ENCODE assay signal across 7 mouse cellular contexts in genomic region chr12:98258371-98258844, GRCm38 (mm10). TPM values are rescaled to one million over a fixed set of nuclear protein-coding genes. Genes with fewer than 3 reads are reported as not detected.
A peak's percentile ranks its signal among the peaks of the same experiment; 100 is the strongest.
DNase-seq lines count a peak whose midpoint lies in the region; ATAC-seq and TF ChIP-seq lines count a peak whose summit lies in the region.

No protein-coding gene starts in this region.

- TF ChIP-seq POLR2A in thymus, adult 2 months (IDR thresholded peaks at IDR 0.05; ENCODE audit: control insufficient read depth, extremely low read depth, insufficient read depth, low read length, poor library complexity) = no peak

- 12% methylated on average over 8 of the region's 8 CpGs for WGBS in thymus, adult 2 months
- WGBS in heart, postnatal 0 days = 1% methylated on average over 8 of the region's 8 CpGs
- WGBS in limb, embryonic 13.5 days = 0% methylated on average over 8 of the region's 8 CpGs
- 0% methylated on average over 8 of the region's 8 CpGs for WGBS in stomach, postnatal 0 days

- no peak overlapping the region for H3K27ac ChIP-seq in thymus, adult 2 months (ENCODE audit: control insufficient read depth, insufficient read depth, low read length)
- peak overlapping the region; percentile 95 for H3K27ac ChIP-seq in heart, postnatal 0 days (ENCODE audit: low read depth)
- H3K27ac ChIP-seq in limb, embryonic 13.5 days = peak overlapping the region; percentile 91
- H3K27ac ChIP-seq in stomach, postnatal 0 days (replicated peaks) = peak overlapping the region; percentile 86

- H3K4me3 ChIP-seq in thymus, adult 2 months (ENCODE audit: control insufficient read depth, insufficient read depth, low read length) = peak overlapping the region; percentile 76
- H3K4me3 ChIP-seq in heart, postnatal 0 days (ENCODE audit: low read depth, low read length) = peak overlapping the region; percentile 96
- H3K4me3 ChIP-seq in limb, embryonic 13.5 days = peak overlapping the region; percentile 78
- peak overlapping the region; percentile 89 for H3K4me3 ChIP-seq in stomach, postnatal 0 days (ENCODE audit: low read depth, low read length)

- H3K36me3 ChIP-seq in thymus, adult 2 months (ENCODE audit: control insufficient read depth, insufficient read depth, low read length) = no peaks in the 10 kb centered on the region
- no peaks in the 10 kb centered on the region for H3K36me3 ChIP-seq in heart, postnatal 0 days (replicated peaks; ENCODE audit: control insufficient read depth, insufficient read depth, low read length)
- H3K36me3 ChIP-seq in limb, embryonic 13.5 days = peaks cover 4% of the 10 kb centered on the region; the same call in 1 of the 2 replicates
- no peaks in the 10 kb centered on the region; the same call in 1 of the 2 replicates for H3K36me3 ChIP-seq in stomach, postnatal 0 days (ENCODE audit: control insufficient read depth, insufficient read depth, low read length)

- ATAC-seq in heart, postnatal 0 days (ENCODE audit: insufficient read depth, low read depth) = no peak
- no peak for ATAC-seq in limb, embryonic 13.5 days (ENCODE audit: low FRiP score, low read depth)
- peak; percentile 28; the same call in 1 of the 2 replicates for ATAC-seq in stomach, postnatal 0 days (ENCODE audit: low FRiP score, low TSS enrichment)
- ATAC-seq in CD4-positive, CD25-positive, alpha-beta regulatory T cell, adult 4 months = no peak

- H3K4me1 ChIP-seq in thymus, adult 2 months (replicated peaks; ENCODE audit: control insufficient read depth, insufficient read depth, low read length) = 0 out of 2 replicates have a peak, but pooled peaks cover 5% of the 10 kb centered on the region
- H3K4me1 ChIP-seq in heart, postnatal 0 days (ENCODE audit: control insufficient read depth, insufficient read depth) = no peaks in the 10 kb centered on the region
- peaks cover 4% of the 10 kb centered on the region; the same call in 1 of the 2 replicates for H3K4me1 ChIP-seq in limb, embryonic 13.5 days
- H3K4me1 ChIP-seq in stomach, postnatal 0 days (replicated peaks; ENCODE audit: control insufficient read depth, insufficient read depth) = no peaks in the 10 kb centered on the region

- TF ChIP-seq CTCF in thymus, adult 2 months (IDR thresholded peaks at IDR 0.05; ENCODE audit: borderline replicate concordance, control insufficient read depth, extremely low read depth, insufficient read depth, low read length, poor library complexity) = no peak
- no peak for TF ChIP-seq CTCF in heart, postnatal 0 days (IDR thresholded peaks at IDR 0.05; ENCODE audit: low read depth)
- TF ChIP-seq CTCF in stomach, postnatal 0 days (IDR thresholded peaks at IDR 0.05; ENCODE audit: low read depth) = no peak

- H3K9ac ChIP-seq in heart, postnatal 0 days (replicated peaks; ENCODE audit: low read depth, low read length) = peak overlapping the region; percentile 94
- H3K9ac ChIP-seq in limb, embryonic 13.5 days = peak overlapping the region; percentile 93
- H3K9ac ChIP-seq in stomach, postnatal 0 days (ENCODE audit: low read length) = peak overlapping the region; percentile 94

- no peak for TF ChIP-seq EP300 in heart, postnatal 0 days (IDR thresholded peaks at IDR 0.05; ENCODE audit: low read depth)
- no peak for TF ChIP-seq EP300 in stomach, postnatal 0 days (optimal IDR thresholded peaks at IDR 0.05)

- H3K9me3 ChIP-seq in heart, postnatal 0 days (replicated peaks; ENCODE audit: control insufficient read depth, low read length) = no peaks in the 10 kb centered on the region
- H3K9me3 ChIP-seq in limb, embryonic 13.5 days = no peaks in the 10 kb centered on the region
- no peaks in the 10 kb centered on the region for H3K9me3 ChIP-seq in stomach, postnatal 0 days (ENCODE audit: control insufficient read depth, low read length)

- H3K27me3 ChIP-seq in thymus, adult 2 months (ENCODE audit: control insufficient read depth, insufficient read depth, low read length) = no peaks in the 10 kb centered on the region
- H3K27me3 ChIP-seq in heart, postnatal 0 days (ENCODE audit: control insufficient read depth, insufficient read depth, low read length) = no peaks in the 10 kb centered on the region
- no peaks in the 10 kb centered on the region for H3K27me3 ChIP-seq in limb, embryonic 13.5 days
- no peaks in the 10 kb centered on the region for H3K27me3 ChIP-seq in stomach, postnatal 0 days (ENCODE audit: control insufficient read depth, insufficient read depth, low read length)

- peak overlapping the region; percentile 71 for H3K4me2 ChIP-seq in heart, postnatal 0 days (ENCODE audit: low read depth, low read length)
- peak overlapping the region; percentile 70 for H3K4me2 ChIP-seq in limb, embryonic 13.5 days (replicated peaks)
- H3K4me2 ChIP-seq in stomach, postnatal 0 days (replicated peaks; ENCODE audit: low read depth) = peak overlapping the region; percentile 78

- peak; percentile 7 for DNase-seq in thymus, adult 2 months
- no peak for DNase-seq in thymus, adult 18-20 months
- DNase-seq in heart, postnatal 0 days (ENCODE audit: low spot score) = peak; percentile 12
- no peak for DNase-seq in stomach, postnatal 0 days (ENCODE audit: low spot score)
- no peak for DNase-seq in urinary bladder, postnatal 10 days (ENCODE audit: low spot score)

RNA-seq across cellular contexts. Expression of gene Galc, which starts 0.9 kb away (rescaled TPM):
- 8.9 and 9.3 TPM in 2 replicates for polyA plus RNA-seq in thymus, adult 2 months (2012; rRNA removed)
- 10.5 and 10.9 TPM in 2 replicates for total RNA-seq in heart, postnatal 0 days (2014; rRNA removed; ENCODE audit: low replicate concordance)
- 4.2 and 4.3 TPM in 2 replicates for polyA plus RNA-seq in heart, postnatal 0 days (2015; fragmentation: Nextera tagmentation; extraction: Ambion mirVana)
- 8.1 and 8.6 TPM in 2 replicates for polyA plus RNA-seq in limb, embryonic 13.5 days (2015; fragmentation: Nextera tagmentation; extraction: Ambion mirVana)
- polyA plus RNA-seq in stomach, postnatal 0 days (2015; fragmentation: Nextera tagmentation; extraction: Ambion mirVana) = 4.1 and 4.3 TPM in 2 replicates
- 1 to 10 TPM; 2.4 to 3.3 TPM for polyA plus RNA-seq in CD4-positive, CD25-positive, alpha-beta regulatory T cell, adult 4 months (2017; shearing (Covaris generic))

RNA-seq across cellular contexts. Expression of gene Gpr65, which starts 10.0 kb away (rescaled TPM):
- polyA plus RNA-seq in thymus, adult 2 months (2012; rRNA removed) = 11.2 and 15.1 TPM in 2 replicates
- total RNA-seq in heart, postnatal 0 days (2014; rRNA removed; ENCODE audit: low replicate concordance) = 0.15 and 1.1 TPM in 2 replicates
- 0.85 and 0.92 TPM in 2 replicates for polyA plus RNA-seq in heart, postnatal 0 days (2015; fragmentation: Nextera tagmentation; extraction: Ambion mirVana)
- 1.7 and 2.0 TPM in 2 replicates for polyA plus RNA-seq in limb, embryonic 13.5 days (2015; fragmentation: Nextera tagmentation; extraction: Ambion mirVana)
- polyA plus RNA-seq in stomach, postnatal 0 days (2015; fragmentation: Nextera tagmentation; extraction: Ambion mirVana) = 1.9 and 2.0 TPM in 2 replicates
- polyA plus RNA-seq in CD4-positive, CD25-positive, alpha-beta regulatory T cell, adult 4 months (2017; shearing (Covaris generic)) = 10 to 100 TPM; 55.8 to 64.6 TPM

Comparison
In these comparisons a context has a peak if more than half of its experiments do, and no peak if none do; other contexts are left out.
1. DNase-seq: peak in thymus, adult 2 months (single experiment) and heart, postnatal 0 days (single experiment); none in thymus, adult 18-20 months (0 of 2), stomach, postnatal 0 days (single experiment) and urinary bladder, postnatal 10 days (single experiment).
2. Peak in every context shown above with its lines, with median percentiles within 50 percentile points of each other: H3K4me3 ChIP-seq, H3K4me2 ChIP-seq and H3K9ac ChIP-seq.